Mouse (Mus musculus) midbrain, embryonic 15.5 days (tissue): ENCODE measurements around the gene Txndc8. TPM values are rescaled to one million over a fixed set of nuclear protein-coding genes. Genes with fewer than 3 reads are reported as not detected.

ENCODE experiments used
- polyA plus RNA-seq: library from polyadenylated mRNA; unstranded; fragments of >200 nt; fragmentation: Nextera tagmentation; extraction: Ambion mirVana; gene quantifications from 2 replicates; pipeline ENCODE4 v1.2.1, GENCODE M21; 2015

Txndc8 gene
- polyA plus RNA-seq, 1 experiment from 2014 or later: not detected

Other genes with a start within 250 kb of the Txndc8 start
- 0.05 and 0.08 TPM in 2 replicates for gene D630039A03Rik, start 92.8 kb downstream of the Txndc8 start, polyA plus RNA-seq
- 255 and 270 TPM in 2 replicates for gene Txn1, start 52.7 kb downstream of the Txndc8 start, polyA plus RNA-seq
- gene Svep1, start 197.7 kb upstream of the Txndc8 start, polyA plus RNA-seq: 0.76 and 0.83 TPM in 2 replicates